Mouse (Mus musculus) adrenal gland (tissue): Measurements from ENCODE around the gene Atp8b5.

ENCODE experiments used
- intact Hi-C: fragments of 180-260 bp; cut with DNase I; formaldehyde crosslinking; loops from one replicate; pipeline ENCODE4 v1.15.1; 2025

Atp8b5 gene

GRCm38 (mm10) chr4:43309696-43310338, 42.9 kb downstream of the Atp8b5 start:
- intact Hi-C loops: no loop called here

- intact Hi-C loops: no loop called here
These were observed 54.6 kb downstream of the Atp8b5 start for GRCm38 (mm10) chr4:43321536-43321935.

GRCm38 (mm10) chr4:43322336-43322735, 55.4 kb downstream of the Atp8b5 start:
- intact Hi-C loops: no loop called here

- intact Hi-C loops: no loop called here
These were observed 60.2 kb downstream of the Atp8b5 start for GRCm38 (mm10) chr4:43327118-43327517.

- intact Hi-C loops: no loop called here
These were observed 67.8 kb downstream of the Atp8b5 start for GRCm38 (mm10) chr4:43334771-43335170.

GRCm38 (mm10) chr4:43336176-43336575, 69.2 kb downstream of the Atp8b5 start:
- intact Hi-C loops: no loop called here

GRCm38 (mm10) chr4:43340096-43340804, 73.3 kb downstream of the Atp8b5 start:
- intact Hi-C loops: no loop called here

- intact Hi-C loops: no loop called here
These were observed 74.4 kb downstream of the Atp8b5 start for GRCm38 (mm10) chr4:43341276-43341891.

GRCm38 (mm10) chr4:43342443-43342842, 75.5 kb downstream of the Atp8b5 start:
- intact Hi-C loops: no loop called here

DNA sequence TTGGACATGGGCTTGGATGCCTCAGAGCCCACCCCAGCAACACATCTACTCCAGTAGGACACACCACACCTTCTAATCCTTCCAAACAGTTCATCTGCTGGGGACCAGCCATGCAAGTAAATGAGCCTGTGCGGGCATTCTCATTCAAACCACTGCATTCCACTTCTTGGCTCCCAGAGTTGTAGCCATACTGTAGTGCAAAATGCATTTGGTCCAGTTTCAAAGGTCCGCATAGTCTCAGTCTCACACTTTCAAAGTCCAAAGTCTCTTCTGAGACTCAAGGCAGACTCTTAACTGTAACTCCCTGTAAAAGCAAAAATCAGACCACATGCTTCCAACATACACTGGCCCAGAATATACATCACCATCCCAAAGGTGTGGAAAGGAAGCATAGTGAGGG, 78.0 kb downstream of the Atp8b5 start:
- intact Hi-C loops: no loop called here

DNA sequence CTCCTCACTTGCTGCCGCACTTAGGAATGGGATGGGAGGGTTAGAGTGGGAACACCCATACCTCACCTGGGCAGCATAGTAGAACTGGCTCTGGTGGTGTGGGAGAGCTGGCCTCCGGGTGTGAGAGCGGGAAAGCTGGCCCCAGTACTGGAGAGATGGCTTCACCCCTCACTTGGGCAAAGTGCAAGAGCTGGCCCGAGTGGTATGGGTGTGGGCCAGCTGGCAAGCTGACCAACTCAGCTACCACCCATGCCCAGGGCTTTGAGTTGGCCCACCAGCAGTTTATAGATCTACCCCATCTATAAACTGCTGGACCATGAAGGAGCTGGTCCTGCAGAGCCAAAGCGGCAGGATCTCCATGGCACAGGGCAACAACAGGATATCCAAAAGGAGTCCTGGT, 82.2 kb downstream of the Atp8b5 start:
- intact Hi-C loops: no loop called here

GRCm38 (mm10) chr4:43350038-43350560, 83.1 kb downstream of the Atp8b5 start:
- intact Hi-C loops: no loop called here

- intact Hi-C loops: no loop called here
These were observed 86.7 kb downstream of the Atp8b5 start for GRCm38 (mm10) chr4:43353662-43354061.

- intact Hi-C loops: no loop called here
These were observed 98.1 kb downstream of the Atp8b5 start for GRCm38 (mm10) chr4:43364914-43365560.

- intact Hi-C loops: no loop called here
These were observed 100.3 kb downstream of the Atp8b5 start for GRCm38 (mm10) chr4:43367295-43367694.

- intact Hi-C loops: no loop called here
These were observed 100.8 kb downstream of the Atp8b5 start for GRCm38 (mm10) chr4:43367787-43368186.

GRCm38 (mm10) chr4:43371406-43371805, 104.4 kb downstream of the Atp8b5 start:
- intact Hi-C loops: loop anchor here (10.0 kb wide), 1 partner anchor 107 kb away; the partner anchor contains the start of gene Atp8b5

DNA sequence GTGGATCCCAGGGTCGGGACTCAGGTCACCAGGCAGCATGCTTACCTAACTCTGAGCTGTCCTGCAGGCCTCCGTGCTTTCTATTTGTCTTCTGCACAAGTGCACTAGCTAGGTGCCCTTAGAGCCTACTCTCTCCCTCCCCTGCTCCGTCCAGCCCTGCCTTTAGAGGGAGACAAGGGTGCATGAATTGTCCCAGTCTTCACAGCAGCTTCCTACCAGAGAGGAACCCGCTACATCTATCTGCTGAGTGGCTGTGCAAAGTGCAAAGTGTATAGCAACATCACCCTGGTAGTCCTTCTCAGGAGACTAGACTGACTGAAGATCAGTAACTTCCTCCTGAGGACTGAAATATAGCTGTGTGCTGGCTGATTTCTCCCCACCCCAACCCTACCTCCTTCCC, 105.2 kb downstream of the Atp8b5 start:
- intact Hi-C loops: loop anchor here (10.0 kb wide), 1 partner anchor 107 kb away; the partner anchor contains the start of gene Atp8b5

DNA sequence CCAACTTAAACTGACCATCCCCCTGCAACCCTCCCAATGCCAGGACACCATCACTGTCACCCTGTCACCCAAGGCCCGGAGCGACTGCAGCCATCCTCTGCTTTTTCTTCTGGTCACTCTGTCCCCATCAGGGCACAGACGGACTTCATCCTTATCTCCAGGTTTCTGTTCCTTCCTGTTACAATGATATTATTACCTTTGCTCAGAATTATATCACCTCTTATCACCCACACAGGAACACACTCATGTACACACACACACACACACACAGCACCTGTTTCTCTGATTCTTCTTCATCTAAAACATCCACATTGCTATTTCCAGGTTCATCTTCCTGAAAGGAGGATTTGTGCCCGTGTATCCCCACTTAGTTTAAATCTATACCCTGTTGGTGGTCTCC, 107.3 kb downstream of the Atp8b5 start:
- intact Hi-C loops: loop anchor here (10.0 kb wide), 1 partner anchor 109 kb away; the partner anchor contains the start of gene Atp8b5

DNA sequence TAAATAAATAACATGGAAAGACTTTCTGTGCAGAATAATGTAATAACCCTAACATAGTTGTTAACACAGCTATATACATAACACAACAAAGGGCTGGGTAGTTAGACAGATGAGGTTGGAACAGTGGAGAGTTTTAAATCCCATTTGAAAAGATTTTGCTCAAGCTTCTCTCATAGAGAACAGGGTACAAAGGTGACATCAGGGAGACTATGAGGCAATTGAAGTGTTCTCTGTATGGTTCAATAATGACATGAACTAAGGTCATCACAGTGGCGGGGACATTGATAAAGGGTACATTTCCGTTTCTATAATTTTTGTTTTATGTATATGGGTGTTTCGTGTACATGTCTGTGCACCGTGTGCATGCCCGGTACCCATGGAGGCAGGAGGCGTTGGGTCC, 112.6 kb downstream of the Atp8b5 start:
- intact Hi-C loops: loop anchor here (10.0 kb wide), 1 partner anchor 115 kb away; the partner anchor contains the start of gene Atp8b5

DNA sequence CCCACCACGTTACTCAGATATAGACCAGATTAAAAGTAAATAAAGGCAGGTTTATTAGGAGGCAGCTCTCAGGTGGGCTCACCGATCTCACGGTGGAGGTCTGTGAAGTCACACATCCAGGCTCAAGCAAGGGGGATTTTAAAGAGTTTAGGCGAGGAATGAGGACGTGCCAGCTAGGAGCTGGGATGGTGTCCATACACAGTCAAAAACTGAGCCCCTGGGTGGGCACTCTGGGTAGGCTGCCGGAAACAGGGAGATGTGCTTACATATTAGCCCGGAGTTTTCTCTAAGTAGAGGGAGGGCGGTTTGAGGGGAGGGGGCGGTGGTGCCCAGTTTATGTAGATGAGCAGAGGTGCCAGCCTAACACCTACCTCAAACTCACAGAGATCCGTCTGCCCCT, 114.0 kb downstream of the Atp8b5 start:
- intact Hi-C loops: loop anchor here (2.0 kb wide), 1 partner anchor 40 kb away; no protein-coding TSS in a partner anchor
